Mouse (Mus musculus): ENCODE measurements around the gene 4921539E11Rik. TPM values are rescaled to one million over a fixed set of nuclear protein-coding genes. Genes with fewer than 3 reads are reported as not detected.
A peak's percentile ranks its signal among the peaks of the same experiment; 100 is the strongest.

Gene 4921539E11Rik
- total RNA-seq (2021): not detected
- long read RNA-seq, experiment 1: 0 reads
- long read RNA-seq, experiment 2: 0 reads

GRCm38 (mm10) chr4:103290763-103291162 lies at the start of gene 4921539E11Rik:
Gene 4921539E11Rik, minus strand, starts transcription at chr4:103290863.
- intact Hi-C loops (cut with DNase I): no loop called here
- TF ChIP-seq CTCF (IDR thresholded peaks at IDR 0.05): no peak
- no peak for DNase-seq
- Histone ChIP-seq H3K27ac (no peak within 1 kb of the TSS), H3K4me3 (no peak within 1 kb of the TSS)

- H3K4me3 ChIP-seq: no peak overlapping the region
- DNase-seq: no peak
- intact Hi-C loops (cut with DNase I): no loop called here
- TF ChIP-seq CTCF (IDR thresholded peaks at IDR 0.05): no peak
- H3K27ac ChIP-seq: no peak overlapping the region
Observed at GRCm38 (mm10) chr4:103335134-103335533, 44.5 kb upstream of the 4921539E11Rik start.

- no peak for TF ChIP-seq CTCF (IDR thresholded peaks at IDR 0.05)
- Histone ChIP-seq H3K27ac (no peak overlapping the region), H3K4me3 (no peak overlapping the region)
- intact Hi-C loops (cut with DNase I): no loop called here
- DNase-seq: no peak
Observed at GRCm38 (mm10) chr4:103329348-103329747, 38.7 kb upstream of the 4921539E11Rik start.

- Histone ChIP-seq H3K27ac (no peak overlapping the region), H3K4me3 (no peak overlapping the region)
- intact Hi-C loops (cut with DNase I): no loop called here
- peak; percentile 83 for DNase-seq
- TF ChIP-seq CTCF (IDR thresholded peaks at IDR 0.05): peak; percentile 69
Observed at GRCm38 (mm10) chr4:103326994-103327393, 36.3 kb upstream of the 4921539E11Rik start.

GRCm38 (mm10) chr4:103324688-103325451 lies 34.2 kb upstream of the 4921539E11Rik start:
- no peak overlapping the region for H3K4me3 ChIP-seq
- TF ChIP-seq CTCF (IDR thresholded peaks at IDR 0.05): no peak
- DNase-seq: no peak
- intact Hi-C loops (cut with DNase I): no loop called here
- peak overlapping the region; percentile 31; the same call in 1 of the 2 replicates for H3K27ac ChIP-seq

- intact Hi-C loops (cut with DNase I): no loop called here
- no peak for DNase-seq
- Histone ChIP-seq H3K4me3 (no peak overlapping the region), H3K27ac (peak overlapping the region; percentile 65)
- TF ChIP-seq CTCF (IDR thresholded peaks at IDR 0.05): no peak
Observed at GRCm38 (mm10) chr4:103321461-103321860, 30.8 kb upstream of the 4921539E11Rik start.

GRCm38 (mm10) chr4:103315861-103316260 lies 25.2 kb upstream of the 4921539E11Rik start:
- intact Hi-C loops (cut with DNase I): no loop called here
- TF ChIP-seq CTCF (IDR thresholded peaks at IDR 0.05): no peak
- H3K4me3 ChIP-seq: no peak overlapping the region
- H3K27ac ChIP-seq: no peak overlapping the region
- DNase-seq: no peak

GRCm38 (mm10) chr4:103314526-103314910 lies 23.9 kb upstream of the 4921539E11Rik start:
- H3K4me3 ChIP-seq: peak overlapping the region; percentile 89
- H3K27ac ChIP-seq: peak overlapping the region; percentile 99
- TF ChIP-seq CTCF (IDR thresholded peaks at IDR 0.05): no peak
- no peak for DNase-seq
- intact Hi-C loops (cut with DNase I): no loop called here

- Histone ChIP-seq H3K4me3 (peak within 1 kb of the TSS; percentile 89), H3K27ac (peak within 1 kb of the TSS; percentile 99)
- DNase-seq: peak; percentile 99
- TF ChIP-seq CTCF (IDR thresholded peaks at IDR 0.05): peak; percentile 88
- intact Hi-C loops (cut with DNase I): loop anchor here (1.0 to 2.0 kb wide), 3 partner anchors 33 to 200 kb away; partner anchors contain the start of genes Mier1, Slc35d1 and Wdr78
Observed at GRCm38 (mm10) chr4:103313587-103314525, 23.2 kb upstream of the 4921539E11Rik start, which contains the start of gene Oma1. Gene Oma1, plus strand, starts transcription at chr4:103313812.

- no peak overlapping the region for H3K4me3 ChIP-seq
- intact Hi-C loops (cut with DNase I): no loop called here
- TF ChIP-seq CTCF (IDR thresholded peaks at IDR 0.05): no peak
- H3K27ac ChIP-seq: no peak overlapping the region
- DNase-seq: no peak
Observed at GRCm38 (mm10) chr4:103303851-103304250, 13.2 kb upstream of the 4921539E11Rik start.

GRCm38 (mm10) chr4:103299342-103299741 lies 8.7 kb upstream of the 4921539E11Rik start:
- Histone ChIP-seq H3K27ac (no peak overlapping the region), H3K4me3 (no peak overlapping the region)
- peak; percentile 25; the same call in 1 of the 2 replicates for TF ChIP-seq CTCF (IDR thresholded peaks at IDR 0.05)
- no peak for DNase-seq
- intact Hi-C loops (cut with DNase I): no loop called here

- no peak for DNase-seq
- no peak overlapping the region for H3K27ac ChIP-seq
- intact Hi-C loops (cut with DNase I): no loop called here
- no peak for TF ChIP-seq CTCF (IDR thresholded peaks at IDR 0.05)
- no peak overlapping the region for H3K4me3 ChIP-seq
Observed at GRCm38 (mm10) chr4:103288342-103288741, 2.3 kb downstream of the 4921539E11Rik start.

- H3K4me3 ChIP-seq: no peak overlapping the region
- TF ChIP-seq CTCF (IDR thresholded peaks at IDR 0.05): no peak
- intact Hi-C loops (cut with DNase I): no loop called here
Observed at GRCm38 (mm10) chr4:103273021-103273420, 17.6 kb downstream of the 4921539E11Rik start.

More at GRCm38 (mm10) chr4:103273021-103273420, 17.6 kb downstream of the 4921539E11Rik start:
- no peak overlapping the region for H3K27ac ChIP-seq
- DNase-seq: no peak

Measured in gastrocnemius, adult 2 months (tissue).